Mouse (Mus musculus) heart, embryonic 15.5 days (tissue): Measurements from ENCODE around the gene Guca2b. TPM values are rescaled to one million over a fixed set of nuclear protein-coding genes. Genes with fewer than 3 reads are reported as not detected.

Experiments used
- ATAC-seq: fragments of 200-750 bp; cut with Nextera tagmentation; replicated peaks from 2 replicates; pipeline ENCODE4 v1.8.0; 2017; ENCODE audit warnings: low read depth, moderate TSS enrichment; ENCODE audit not compliant: insufficient number of reproducible peaks, insufficient read depth, low FRiP score
- H3K27ac ChIP-seq: fragments of 300-500 bp; sonication (generic); 2 replicates; pipeline ENCODE4 v1.5.1; 2015; ENCODE audit warnings: mild to moderate bottlenecking, inconsistent platforms
- H3K27me3 ChIP-seq: fragments of 300-500 bp; sonication (generic); 2 replicates; pipeline ENCODE4 v1.6.1; 2015; ENCODE audit warnings: inconsistent platforms
- H3K36me3 ChIP-seq: fragments of 300-500 bp; sonication (generic); 2 replicates; pipeline ENCODE4 v1.6.1; 2015; ENCODE audit warnings: mild to moderate bottlenecking, inconsistent platforms
- H3K4me1 ChIP-seq: fragments of 300-500 bp; sonication (generic); replicated peaks from 2 replicates; pipeline ENCODE4 v1.6.1; 2015; ENCODE audit warnings: inconsistent platforms
- H3K4me2 ChIP-seq: fragments of 300-500 bp; sonication (generic); 2 replicates; pipeline ENCODE4 v1.6.1; 2015; ENCODE audit warnings: inconsistent platforms, mild to moderate bottlenecking, moderate library complexity
- H3K4me3 ChIP-seq: fragments of 300-500 bp; sonication (generic); 2 replicates; pipeline ENCODE4 v1.5.1; 2015; ENCODE audit warnings: mild to moderate bottlenecking, inconsistent platforms
- H3K9ac ChIP-seq: fragments of 300-500 bp; sonication (generic); 2 replicates; pipeline ENCODE4 v1.6.1; 2015; ENCODE audit warnings: mild to moderate bottlenecking, inconsistent platforms
- H3K9me3 ChIP-seq: fragments of 300-500 bp; sonication (generic); replicated peaks from 2 replicates; pipeline ENCODE4 v1.6.1; 2016; ENCODE audit warnings: inconsistent platforms
- WGBS: fragments of 180-500 bp; shearing (Covaris S2); methylation state at CpG from one replicate; pipeline ENCODE4 v1.1.7; 2015; ENCODE audit warnings: mixed read lengths; 5-methylcytosine and 5-hydroxymethylcytosine counted together
- polyA plus RNA-seq: library from polyadenylated mRNA; unstranded; fragments of >200 nt; fragmentation: Nextera tagmentation; extraction: Ambion mirVana; gene quantifications from 2 replicates; pipeline ENCODE4 v1.2.1, GENCODE M21; 2015

Gene Guca2b
- polyA plus RNA-seq, 1 experiment from 2014 or later: not detected

- H3K9ac ChIP-seq: no peak overlapping the region
- WGBS: 74% methylated on average over 1 of the region's 1 CpGs
- H3K27me3 ChIP-seq: no peaks in the 10 kb centered on the region
- H3K4me2 ChIP-seq: no peak overlapping the region
- no peak overlapping the region for H3K4me3 ChIP-seq
- no peaks in the 10 kb centered on the region for H3K36me3 ChIP-seq
- H3K4me1 ChIP-seq: peaks cover 12% of the 10 kb centered on the region; the same call in 1 of the 2 replicates
- H3K27ac ChIP-seq: no peak overlapping the region
- peaks cover 5% of the 10 kb centered on the region; the same call in 1 of the 2 replicates for H3K9me3 ChIP-seq
- ATAC-seq: no peak
Observed at GRCm38 (mm10) chr4:119657011-119657410, 1.7 kb downstream of the Guca2b start.

DNA sequence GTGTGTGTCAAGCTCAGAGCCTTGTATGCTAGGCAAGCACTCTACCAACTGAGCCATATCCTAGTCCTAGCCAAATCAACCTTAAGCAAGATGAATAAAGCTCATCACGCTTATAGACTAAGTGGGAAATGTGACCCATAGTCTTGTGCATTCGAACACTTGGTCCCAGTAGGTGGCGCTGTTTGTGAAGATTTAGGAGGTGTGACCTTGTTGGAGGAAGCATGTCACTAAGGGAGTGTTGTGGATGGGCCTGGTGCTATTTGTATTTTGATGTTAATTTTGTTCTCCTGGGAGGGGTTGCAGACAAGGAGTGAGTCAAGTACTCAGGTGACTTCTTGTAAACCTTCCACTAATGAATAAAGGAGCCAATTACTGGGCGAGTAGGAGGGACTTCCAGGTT lies 16.1 kb downstream of the Guca2b start:
- Histone ChIP-seq H3K4me3 (no peak overlapping the region), H3K9ac (no peak overlapping the region), H3K27ac (no peak overlapping the region), H3K27me3 (no peaks in the 10 kb centered on the region), H3K9me3 (no peaks in the 10 kb centered on the region), H3K36me3 (no peaks in the 10 kb centered on the region), H3K4me2 (no peak overlapping the region), H3K4me1 (peaks cover under 1% of the 10 kb centered on the region; the same call in 1 of the 2 replicates)
- ATAC-seq: no peak
- WGBS: 88% methylated on average over 4 of the region's 4 CpGs

- ATAC-seq: no peak
- no peaks in the 10 kb centered on the region for H3K27me3 ChIP-seq
- no peak overlapping the region for H3K27ac ChIP-seq
- H3K9ac ChIP-seq: no peak overlapping the region
- 69% methylated on average over 11 of the region's 11 CpGs for WGBS
- H3K9me3 ChIP-seq: no peaks in the 10 kb centered on the region
- H3K4me1 ChIP-seq: peaks cover 34% of the 10 kb centered on the region
- no peak overlapping the region for H3K4me3 ChIP-seq
- H3K4me2 ChIP-seq: no peak overlapping the region
- no peaks in the 10 kb centered on the region for H3K36me3 ChIP-seq
Observed at GRCm38 (mm10) chr4:119638656-119639055, 20.1 kb downstream of the Guca2b start.

- H3K27me3 ChIP-seq: no peaks in the 10 kb centered on the region
- no peak overlapping the region for H3K9ac ChIP-seq
- no peak overlapping the region for H3K4me2 ChIP-seq
- no peak for ATAC-seq
- WGBS: 80% methylated on average over 6 of the region's 6 CpGs
- no peak overlapping the region for H3K4me3 ChIP-seq
- H3K36me3 ChIP-seq: no peaks in the 10 kb centered on the region
- H3K4me1 ChIP-seq: peaks cover 41% of the 10 kb centered on the region
- H3K9me3 ChIP-seq: no peaks in the 10 kb centered on the region
- no peak overlapping the region for H3K27ac ChIP-seq
Observed at GRCm38 (mm10) chr4:119637946-119638345, 20.8 kb downstream of the Guca2b start.

DNA sequence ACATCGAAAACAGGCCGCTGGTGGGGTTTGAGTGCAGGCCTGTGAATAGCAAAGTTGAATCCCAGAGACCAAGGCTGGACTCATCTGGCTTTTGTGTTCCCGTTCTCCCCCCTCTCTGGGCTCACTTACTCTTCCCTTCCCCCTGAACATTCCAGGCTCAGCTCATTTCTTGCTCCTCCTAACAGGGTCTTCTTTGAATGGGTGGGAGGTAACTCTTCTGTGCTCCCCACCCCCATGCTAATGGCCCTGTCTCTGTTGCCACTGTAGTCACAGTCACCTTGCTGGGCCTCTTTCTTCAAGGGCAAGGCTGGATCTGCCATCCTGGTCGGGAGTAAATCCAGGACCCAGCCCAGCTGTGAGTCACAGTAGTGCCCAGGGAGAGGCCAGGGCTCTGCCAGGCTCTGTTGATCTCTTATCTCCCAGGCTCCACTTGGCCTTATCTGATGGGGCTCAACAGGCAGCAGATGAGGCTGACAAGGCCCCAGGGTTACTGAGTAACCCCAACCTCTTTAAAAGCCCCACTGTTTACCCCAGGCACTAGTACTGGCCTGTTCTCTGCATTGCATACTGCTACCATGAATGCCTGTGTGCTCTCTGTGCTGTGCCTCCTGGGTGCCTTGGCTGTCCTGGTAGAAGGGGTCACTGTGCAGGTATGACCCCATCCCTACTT lies 21.4 kb downstream of the Guca2b start, which contains the start of gene Guca2a:
Gene Guca2a, plus strand, starts transcription at position 529 of the 670 bp plus-strand sequence.
- peaks cover 47% of the 10 kb centered on the region for H3K4me1 ChIP-seq
- H3K4me3 ChIP-seq: no peak within 1 kb of the TSS
- no peak for ATAC-seq
- WGBS: 54% methylated on average over 4 of the region's 4 CpGs
- no peaks in the 10 kb centered on the region for H3K9me3 ChIP-seq
- peak within 1 kb of the TSS; percentile 14; the same call in 1 of the 2 replicates for H3K27ac ChIP-seq
- H3K36me3 ChIP-seq: no peaks in the 10 kb centered on the region
- H3K9ac ChIP-seq: no peak within 1 kb of the TSS
- H3K27me3 ChIP-seq: no peaks in the 10 kb centered on the region
- no peak within 1 kb of the TSS for H3K4me2 ChIP-seq

DNA sequence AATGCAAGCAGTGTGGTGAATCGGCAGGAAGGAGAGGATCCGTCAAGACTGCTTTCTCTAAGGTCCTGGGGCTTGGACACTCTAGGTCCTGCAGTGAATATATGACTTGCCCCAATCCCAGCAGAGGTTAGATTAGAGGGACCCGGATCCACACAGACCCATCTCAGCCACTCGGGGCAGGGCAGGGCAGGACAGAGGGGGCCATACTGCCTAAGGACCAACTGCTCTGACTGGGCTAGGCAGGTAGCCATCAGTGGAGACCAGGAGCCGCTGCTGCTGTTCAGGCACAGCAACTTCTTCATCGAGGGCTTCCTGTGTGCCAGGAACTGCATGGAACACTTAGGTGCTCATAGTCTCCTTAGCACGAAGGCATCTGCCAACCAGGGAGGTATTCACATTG lies 22.0 kb downstream of the Guca2b start:
- Histone ChIP-seq H3K36me3 (no peaks in the 10 kb centered on the region), H3K4me3 (no peak overlapping the region), H3K27me3 (no peaks in the 10 kb centered on the region), H3K9me3 (no peaks in the 10 kb centered on the region), H3K4me1 (peaks cover 53% of the 10 kb centered on the region), H3K4me2 (no peak overlapping the region), H3K9ac (no peak overlapping the region), H3K27ac (no peak overlapping the region)
- WGBS: 79% methylated on average over 7 of the region's 7 CpGs
- no peak for ATAC-seq

- Histone ChIP-seq H3K4me1 (peaks cover 64% of the 10 kb centered on the region), H3K27ac (no peak overlapping the region), H3K27me3 (no peaks in the 10 kb centered on the region), H3K9ac (no peak overlapping the region), H3K4me2 (no peak overlapping the region), H3K9me3 (no peaks in the 10 kb centered on the region), H3K36me3 (no peaks in the 10 kb centered on the region), H3K4me3 (no peak overlapping the region)
- no peak for ATAC-seq
- 69% methylated on average over 8 of the region's 8 CpGs for WGBS
Observed at GRCm38 (mm10) chr4:119635686-119636085, 23.1 kb downstream of the Guca2b start.

GRCm38 (mm10) chr4:119634908-119635660 lies 23.7 kb downstream of the Guca2b start:
- H3K27me3 ChIP-seq: no peaks in the 10 kb centered on the region
- 0 out of 2 replicates have a peak overlapping the region, but pooled peaks have one; percentile 24 for H3K27ac ChIP-seq
- H3K9ac ChIP-seq: no peak overlapping the region
- no peak for ATAC-seq
- no peak overlapping the region for H3K4me3 ChIP-seq
- H3K4me2 ChIP-seq: no peak overlapping the region
- no peaks in the 10 kb centered on the region for H3K9me3 ChIP-seq
- peaks cover 65% of the 10 kb centered on the region for H3K4me1 ChIP-seq
- 40% methylated on average over 6 of the region's 6 CpGs for WGBS
- H3K36me3 ChIP-seq: no peaks in the 10 kb centered on the region

GRCm38 (mm10) chr4:119633948-119634347 lies 24.8 kb downstream of the Guca2b start:
- no peak overlapping the region for H3K27ac ChIP-seq
- WGBS: 75% methylated on average over 3 of the region's 3 CpGs
- no peaks in the 10 kb centered on the region for H3K27me3 ChIP-seq
- no peaks in the 10 kb centered on the region for H3K9me3 ChIP-seq
- peaks cover 10% of the 10 kb centered on the region for H3K36me3 ChIP-seq
- no peak overlapping the region for H3K4me3 ChIP-seq
- no peak for ATAC-seq
- H3K4me2 ChIP-seq: no peak overlapping the region
- no peak overlapping the region for H3K9ac ChIP-seq
- peaks cover 65% of the 10 kb centered on the region for H3K4me1 ChIP-seq

DNA sequence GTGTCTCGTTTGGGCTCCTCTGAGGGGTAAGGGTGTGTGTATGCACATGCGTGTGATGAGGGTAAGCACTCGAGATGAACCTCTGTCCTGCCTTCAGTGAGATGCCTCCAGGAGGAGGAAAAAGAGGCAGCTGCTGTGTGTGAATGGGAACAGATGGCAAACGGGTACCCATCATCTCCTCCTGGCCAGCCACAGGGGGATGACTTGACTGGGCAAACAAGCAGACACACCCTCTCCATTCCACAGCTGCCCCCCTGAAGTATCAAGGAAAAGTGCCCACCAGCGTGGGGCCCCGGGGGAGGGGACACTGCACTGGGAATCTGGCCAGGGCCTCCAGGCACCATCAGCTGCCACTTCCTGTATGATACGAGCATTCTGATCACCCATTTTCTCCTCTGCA lies 25.4 kb downstream of the Guca2b start:
- no peak overlapping the region for H3K9ac ChIP-seq
- H3K4me2 ChIP-seq: no peak overlapping the region
- H3K36me3 ChIP-seq: peaks cover 11% of the 10 kb centered on the region
- 32% methylated on average over 7 of the region's 7 CpGs for WGBS
- no peaks in the 10 kb centered on the region for H3K9me3 ChIP-seq
- peak overlapping the region; percentile 74 for H3K27ac ChIP-seq
- no peak overlapping the region for H3K4me3 ChIP-seq
- H3K27me3 ChIP-seq: no peaks in the 10 kb centered on the region
- peaks cover 65% of the 10 kb centered on the region for H3K4me1 ChIP-seq
- no peak for ATAC-seq

DNA sequence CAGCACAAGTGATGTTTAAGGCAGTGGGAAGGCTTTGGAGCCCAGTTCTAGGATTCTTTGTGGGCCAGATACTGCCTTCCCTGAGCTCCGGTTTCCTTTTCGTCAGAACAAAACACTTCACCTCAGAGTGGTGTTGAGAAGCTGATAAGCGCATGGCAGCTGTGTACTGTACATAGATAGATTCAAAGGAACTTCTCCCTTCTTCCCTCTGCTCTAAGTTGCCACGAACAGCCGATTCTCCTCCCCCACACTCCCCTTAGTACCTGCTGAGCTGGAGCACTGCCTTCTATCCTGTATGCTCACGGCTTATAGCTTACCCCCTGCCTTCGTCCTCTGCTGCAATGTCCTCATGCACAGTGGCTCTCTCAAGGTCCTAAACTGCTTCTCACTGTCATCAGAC lies 26.0 kb downstream of the Guca2b start:
- Histone ChIP-seq H3K4me3 (no peak overlapping the region), H3K36me3 (peaks cover 11% of the 10 kb centered on the region), H3K4me1 (peaks cover 69% of the 10 kb centered on the region), H3K27me3 (no peaks in the 10 kb centered on the region), H3K9me3 (no peaks in the 10 kb centered on the region), H3K27ac (peak overlapping the region; percentile 74), H3K9ac (no peak overlapping the region), H3K4me2 (no peak overlapping the region)
- 26% methylated on average over 7 of the region's 7 CpGs for WGBS
- peak; percentile 19 for ATAC-seq
